Mouse (Mus musculus) hindbrain, embryonic 10.5 days (tissue): ENCODE measurements around the gene Wipf3. TPM values are rescaled to one million over a fixed set of nuclear protein-coding genes. Genes with fewer than 3 reads are reported as not detected.

Experiments used
- DNase-seq: peaks from one replicate; pipeline ENCODE4 v3.0.0-alpha.2; 2017; ENCODE audit warnings: low spot score
- H3K27ac ChIP-seq: fragments of 300-500 bp; sonication (generic); 2 replicates; pipeline ENCODE4 v1.5.1; 2016; ENCODE audit warnings: mild to moderate bottlenecking, moderate library complexity
- H3K27me3 ChIP-seq: fragments of 300-500 bp; sonication (generic); 2 replicates; pipeline ENCODE4 v1.6.1; 2016; ENCODE audit warnings: mild to moderate bottlenecking; ENCODE audit not compliant: poor library complexity, insufficient read depth, severe bottlenecking
- H3K36me3 ChIP-seq: fragments of 300-500 bp; sonication (generic); 2 replicates; pipeline ENCODE4 v1.6.1; 2016; ENCODE audit warnings: mild to moderate bottlenecking, moderate library complexity
- H3K4me1 ChIP-seq: fragments of 300-500 bp; sonication (generic); replicated peaks from 2 replicates; pipeline ENCODE4 v1.6.1; 2016; ENCODE audit warnings: mild to moderate bottlenecking
- H3K4me3 ChIP-seq: fragments of 300-500 bp; sonication (generic); 2 replicates; pipeline ENCODE4 v1.5.1; 2016; ENCODE audit warnings: mild to moderate bottlenecking, moderate library complexity
- H3K9me3 ChIP-seq: fragments of 300-500 bp; sonication (generic); 2 replicates; pipeline ENCODE4 v1.6.1; 2016; ENCODE audit warnings: mild to moderate bottlenecking, moderate library complexity
- WGBS: fragments of 180-500 bp; shearing (Covaris S2); methylation state at CpG from one replicate; pipeline ENCODE4 v1.1.7; 2016; 5-methylcytosine and 5-hydroxymethylcytosine counted together
- polyA plus RNA-seq: library from polyadenylated mRNA; unstranded; fragments of >200 nt; fragmentation: Nextera tagmentation; extraction: Ambion mirVana; gene quantifications from 2 replicates; pipeline ENCODE4 v1.2.1, GENCODE M21; 2016

Gene Wipf3
- polyA plus RNA-seq, 1 experiment from 2014 or later, result 0.77 TPM

DNA sequence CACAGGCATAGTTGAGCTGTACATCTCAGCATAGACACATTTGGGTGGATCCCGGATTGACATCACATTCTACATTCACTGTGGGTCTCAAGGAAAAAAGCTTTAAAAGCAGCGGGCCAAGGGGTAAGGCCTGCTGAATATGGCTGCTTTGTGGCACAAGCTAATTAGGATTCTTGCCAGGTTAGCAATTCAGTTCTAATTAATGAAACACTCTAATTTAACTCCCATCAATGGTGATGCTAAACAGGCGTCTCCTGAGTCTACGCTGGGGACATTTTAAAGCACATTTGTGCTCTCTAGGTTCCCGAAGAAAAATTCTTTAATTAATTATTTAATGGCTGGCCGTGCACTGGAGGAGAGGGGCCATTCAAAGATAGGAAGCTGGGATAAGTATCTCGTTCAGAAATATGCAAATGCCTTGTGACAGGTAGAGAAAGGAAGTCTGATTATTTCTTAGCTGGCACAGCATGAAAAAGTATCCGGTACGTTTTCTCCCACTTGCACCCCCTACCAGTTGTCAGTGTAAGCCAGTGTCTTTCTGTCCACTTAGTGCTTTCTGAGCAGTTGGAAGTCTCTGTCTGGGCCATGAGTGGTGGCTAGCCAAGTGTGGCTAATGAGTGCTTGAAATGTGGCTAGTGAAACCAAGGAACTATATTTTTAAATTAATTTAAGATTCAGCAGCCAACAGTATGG, 123.5 kb downstream of the Wipf3 start:
- Histone ChIP-seq H3K4me3 (no peak overlapping the region), H3K27me3 (no peaks in the 10 kb centered on the region), H3K9me3 (no peaks in the 10 kb centered on the region), H3K36me3 (peaks cover 5% of the 10 kb centered on the region; the same call in 1 of the 2 replicates), H3K4me1 (peaks cover 66% of the 10 kb centered on the region), H3K27ac (peak overlapping the region; percentile 88)
- 42% methylated on average over 9 of the region's 9 CpGs for WGBS
- no peak for DNase-seq

Other genes with a start within 250 kb of the Wipf3 start
- 1.1 and 4.0 TPM in 2 replicates for gene Prr15, start 103.8 kb upstream of the Wipf3 start, polyA plus RNA-seq
- 42.9 and 60.0 TPM in 2 replicates for gene Scrn1, start 136.9 kb downstream of the Wipf3 start, polyA plus RNA-seq
- 13.8 and 17.4 TPM in 2 replicates for gene Plekha8, start 165.5 kb downstream of the Wipf3 start, polyA plus RNA-seq
- 9.3 and 12.4 TPM in 2 replicates for gene Fkbp14, start 167.7 kb downstream of the Wipf3 start, polyA plus RNA-seq